Mouse (Mus musculus) heart, adult 2 months (tissue): ENCODE measurements around the gene Gm44965. TPM values are rescaled to one million over a fixed set of nuclear protein-coding genes. Genes with fewer than 3 reads are reported as not detected.
A peak's percentile ranks its signal among the peaks of the same experiment; 100 is the strongest.

Experiments
- DNase-seq, 2 experiments: peaks; one replicate each; pipeline ENCODE4 v3.0.0; 2021
- H3K27ac ChIP-seq: fragments of 200-600 bp; 2 replicates; pipeline ENCODE4 v1.8.1; 2022
- H3K27me3 ChIP-seq: fragments of 200-500 bp; 2 replicates; pipeline ENCODE4 v1.6.1; 2012; ENCODE audit warnings: mild to moderate bottlenecking, low read length, inconsistent platforms, mixed read lengths; ENCODE audit not compliant: control insufficient read depth, insufficient read depth
- H3K36me3 ChIP-seq: fragments of 200-500 bp; 2 replicates; pipeline ENCODE4 v1.6.1; 2012; ENCODE audit warnings: low read length, inconsistent platforms; ENCODE audit not compliant: control insufficient read depth, insufficient read depth
- H3K4me1 ChIP-seq: fragments of 200-500 bp; 2 replicates; pipeline ENCODE4 v1.6.1; 2011; ENCODE audit warnings: low read length; ENCODE audit not compliant: control insufficient read depth, insufficient read depth
- H3K4me3 ChIP-seq: fragments of 200-600 bp; 2 replicates; pipeline ENCODE4 v1.8.1; 2022
- H3K79me2 ChIP-seq: fragments of 200-500 bp; replicated peaks from 2 replicates; pipeline ENCODE4 v1.6.1; 2012; ENCODE audit warnings: mild to moderate bottlenecking, inconsistent platforms, low read length, moderate library complexity, mixed read lengths; ENCODE audit not compliant: control insufficient read depth, insufficient read depth
- H3K9ac ChIP-seq: fragments of 200-500 bp; 2 replicates; pipeline ENCODE4 v1.6.1; 2012; ENCODE audit warnings: low read depth, mild to moderate bottlenecking, control low read depth, inconsistent platforms, low read length, mixed read lengths
- CTCF ChIP-seq: fragments of 200-600 bp; IDR thresholded peaks from 2 replicates; pipeline ENCODE4 v1.8.1; 2022; ENCODE audit warnings: antibody characterized with exemption, mild to moderate bottlenecking, moderate library complexity
- EP300 ChIP-seq: fragments of 200-500 bp; IDR thresholded peaks from 2 replicates; pipeline ENCODE4 v1.6.1; 2011; ENCODE audit warnings: low read depth, low read length, control low read depth; ENCODE audit not compliant: insufficient read depth
- POLR2A ChIP-seq: fragments of 200-500 bp; IDR thresholded peaks from 2 replicates; pipeline ENCODE4 v1.6.1; 2011; ENCODE audit warnings: mild to moderate bottlenecking, low read depth, low read length, control low read depth; ENCODE audit not compliant: insufficient read depth
- WGBS: fragments of 180-500 bp; shearing (Covaris S2); methylation state at CpG from one replicate; pipeline ENCODE4 v1.1.7; 2018; 5-methylcytosine and 5-hydroxymethylcytosine counted together
- intact Hi-C: fragments of 180-260 bp; cut with DNase I; formaldehyde crosslinking; loops from one replicate; pipeline ENCODE4 v1.15.1; 2025
- polyA plus RNA-seq: library from polyadenylated mRNA; depleted of rRNA; stranded (reverse); fragments of >200 nt; gene quantifications from 2 replicates; pipeline ENCODE4 v1.2.3, GENCODE M21; 2012
- total RNA-seq, 2 experiments: library from RNA; stranded (reverse); gene quantifications; 2 replicates each; pipeline ENCODE4 v1.2.3; 2021

Gene Gm44965
- total and polyA plus RNA-seq, 3 experiments, result not detected

- WGBS, result 95% methylated on average over 3 of the region's 3 CpGs
- intact Hi-C loops, result no loop called here
- TF ChIP-seq CTCF (no peak), EP300 (no peak), POLR2A (no peak)
- H3K27ac ChIP-seq, result no peak overlapping the region
- H3K4me3 ChIP-seq, result no peak overlapping the region
- H3K27me3 ChIP-seq, result no peaks in the 10 kb centered on the region
- H3K9ac ChIP-seq, result no peak overlapping the region
- DNase-seq, result no peak
- no peaks in the 10 kb centered on the region for H3K36me3 ChIP-seq
- peaks cover 2% of the 10 kb centered on the region; the same call in 1 of the 2 replicates for H3K4me1 ChIP-seq
- no peaks in the 10 kb centered on the region for H3K79me2 ChIP-seq
Measured at GRCm38 (mm10) chr6:48591221-48591845, 2.4 kb upstream of the Gm44965 start.

GRCm38 (mm10) chr6:48591871-48592270 is 1.9 kb upstream of the Gm44965 start:
- no peak for TF ChIP-seq POLR2A
- TF ChIP-seq CTCF, result no peak
- TF ChIP-seq EP300, result no peak
- Histone ChIP-seq H3K9ac (no peak overlapping the region), H3K36me3 (no peaks in the 10 kb centered on the region), H3K79me2 (peaks cover under 1% of the 10 kb centered on the region; the same call in 1 of the 2 replicates), H3K27me3 (no peaks in the 10 kb centered on the region), H3K4me1 (peaks cover 2% of the 10 kb centered on the region; the same call in 1 of the 2 replicates), H3K27ac (no peak overlapping the region), H3K4me3 (no peak overlapping the region)
- no peak for DNase-seq
- intact Hi-C loops, result no loop called here
- 86% methylated on average over 6 of the region's 6 CpGs for WGBS

GRCm38 (mm10) chr6:48594043-48594738 is 450 bp downstream of the Gm44965 start:
- intact Hi-C loops, result no loop called here
- no peaks in the 10 kb centered on the region for H3K36me3 ChIP-seq
- H3K27me3 ChIP-seq, result no peaks in the 10 kb centered on the region
- H3K79me2 ChIP-seq, result peaks cover 4% of the 10 kb centered on the region; the same call in 1 of the 2 replicates
- H3K4me1 ChIP-seq, result peaks cover 2% of the 10 kb centered on the region; the same call in 1 of the 2 replicates
- WGBS, result under 1% methylated on average over 41 of the region's 41 CpGs
- H3K9ac ChIP-seq, result peak overlapping the region; percentile 90
- peak overlapping the region; percentile 94 for H3K27ac ChIP-seq
- TF ChIP-seq POLR2A (no peak), CTCF (no peak), EP300 (no peak)
- peak in 1 of 2 experiments; percentile 63 for DNase-seq
- H3K4me3 ChIP-seq, result peak overlapping the region; percentile 96

- Histone ChIP-seq H3K4me1 (peaks cover 2% of the 10 kb centered on the region; the same call in 1 of the 2 replicates), H3K4me3 (no peak overlapping the region; the same call in 1 of the 2 replicates), H3K9ac (no peak overlapping the region), H3K27me3 (no peaks in the 10 kb centered on the region), H3K36me3 (no peaks in the 10 kb centered on the region), H3K79me2 (peaks cover 4% of the 10 kb centered on the region; the same call in 1 of the 2 replicates), H3K27ac (no peak overlapping the region)
- no peak for DNase-seq
- 39% methylated on average over 1 of the region's 1 CpGs for WGBS
- TF ChIP-seq POLR2A (no peak), CTCF (no peak), EP300 (no peak)
- intact Hi-C loops, result no loop called here
Measured at GRCm38 (mm10) chr6:48595278-48595677, 1.5 kb downstream of the Gm44965 start.

- TF ChIP-seq EP300 (no peak), CTCF (no peak), POLR2A (no peak)
- no peaks in the 10 kb centered on the region for H3K27me3 ChIP-seq
- peaks cover 2% of the 10 kb centered on the region; the same call in 1 of the 2 replicates for H3K4me1 ChIP-seq
- H3K27ac ChIP-seq, result no peak overlapping the region
- no peak overlapping the region for H3K4me3 ChIP-seq
- WGBS, result 95% methylated on average over 45 of the region's 45 CpGs
- no peaks in the 10 kb centered on the region for H3K36me3 ChIP-seq
- intact Hi-C loops, result no loop called here
- peaks cover 4% of the 10 kb centered on the region; the same call in 1 of the 2 replicates for H3K79me2 ChIP-seq
- H3K9ac ChIP-seq, result no peak overlapping the region
- no peak for DNase-seq
Measured at GRCm38 (mm10) chr6:48596545-48597232, 2.9 kb downstream of the Gm44965 start.
